Mouse (Mus musculus): ENCODE measurements around the gene Btnl10. TPM values are rescaled to one million over a fixed set of nuclear protein-coding genes. Genes with fewer than 3 reads are reported as not detected.

The Btnl10 gene
- polyA plus RNA-seq, 1 experiment, result 0.11 TPM

DNA sequence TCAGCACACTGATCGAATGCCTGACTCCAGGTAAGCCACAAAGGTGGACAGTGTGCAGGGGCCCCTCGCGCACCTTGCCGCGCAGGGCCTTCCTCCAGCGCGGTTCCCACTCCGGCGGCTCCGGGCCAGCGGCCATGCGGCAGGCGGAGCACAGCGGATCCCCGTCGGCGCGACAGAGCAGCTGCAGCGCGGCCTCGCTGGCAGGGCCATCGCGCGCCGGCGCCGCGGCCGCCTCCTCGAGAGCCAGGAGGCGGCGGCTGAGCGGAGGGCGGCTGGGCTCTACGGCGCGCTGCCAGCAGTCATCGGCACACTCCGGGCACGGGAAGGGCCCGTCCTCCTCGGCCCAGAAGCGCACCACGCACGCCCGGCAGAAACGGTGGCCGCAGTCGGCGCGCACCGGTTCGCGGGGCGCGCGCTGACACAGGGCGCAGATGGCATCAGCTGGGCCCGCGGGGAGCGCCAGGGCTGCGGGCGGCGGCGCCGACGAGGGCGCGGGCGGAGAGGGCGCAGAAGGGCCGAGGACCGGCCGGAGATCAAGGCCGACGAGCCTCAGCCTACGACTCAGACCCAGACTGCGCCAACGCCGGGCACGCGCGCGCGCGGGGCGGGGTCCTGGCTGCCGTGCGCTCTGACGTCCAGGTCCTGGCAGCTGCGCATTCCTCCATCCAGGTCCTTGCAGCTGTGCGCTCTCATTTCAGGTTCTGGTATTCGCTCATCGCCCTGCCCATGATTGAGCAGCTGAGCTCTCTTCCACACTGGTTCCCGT is 20.8 kb downstream of the Btnl10 start, which contains the start of gene Rnf187:
Rnf187 (minus strand) TSS at position 595 of the 766 bp plus-strand sequence.
- WGBS, result under 1% methylated on average over 94 of the region's 95 CpGs
- Histone ChIP-seq H3K27me3 (ENCODE audit: control insufficient read depth, insufficient read depth, low read length) (no peaks in the 10 kb centered on the region), H3K36me3 (ENCODE audit: control insufficient read depth, insufficient read depth, low read length) (peaks cover 11% of the 10 kb centered on the region), H3K4me1 (replicated peaks; ENCODE audit: control insufficient read depth, insufficient read depth, low read length) (peaks cover 14% of the 10 kb centered on the region), H3K4me3 (ENCODE audit: control insufficient read depth, insufficient read depth, low read length) (peak within 1 kb of the TSS; percentile 76), H3K27ac (ENCODE audit: control insufficient read depth, insufficient read depth, low read length) (no peak within 1 kb of the TSS)
- DNase-seq, result peak; percentile 92
- TF ChIP-seq POLR2A (IDR thresholded peaks at IDR 0.05; ENCODE audit: control insufficient read depth, extremely low read depth, insufficient read depth, low read length, poor library complexity) (peak; percentile 84), CTCF (IDR thresholded peaks at IDR 0.05; ENCODE audit: borderline replicate concordance, control insufficient read depth, extremely low read depth, insufficient read depth, low read length, poor library complexity) (0 out of 2 replicates have a peak, but pooled peaks have one; percentile 39)

DNA sequence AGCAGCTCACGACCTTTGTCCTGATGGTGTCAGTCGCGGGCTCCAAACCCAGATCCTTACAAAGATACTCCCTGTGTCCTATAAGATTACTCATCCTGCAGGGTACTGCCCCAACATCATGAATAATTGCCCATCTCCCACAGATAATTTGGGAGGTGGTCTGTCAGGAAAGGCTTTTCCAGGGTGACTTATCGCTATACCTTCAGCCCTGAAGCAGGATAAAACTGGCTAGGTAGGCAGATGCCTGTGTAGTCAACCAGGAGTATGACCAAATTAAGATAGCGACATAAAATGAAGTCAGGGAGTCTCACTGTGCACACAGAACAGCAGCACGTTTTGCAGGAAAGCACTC is 21.4 kb downstream of the Btnl10 start:
- Histone ChIP-seq H3K36me3 (ENCODE audit: control insufficient read depth, insufficient read depth, low read length) (peaks cover 5% of the 10 kb centered on the region), H3K4me3 (ENCODE audit: control insufficient read depth, insufficient read depth, low read length) (no peak overlapping the region), H3K27me3 (ENCODE audit: control insufficient read depth, insufficient read depth, low read length) (no peaks in the 10 kb centered on the region), H3K4me1 (replicated peaks; ENCODE audit: control insufficient read depth, insufficient read depth, low read length) (peaks cover 14% of the 10 kb centered on the region), H3K27ac (ENCODE audit: control insufficient read depth, insufficient read depth, low read length) (no peak overlapping the region)
- TF ChIP-seq CTCF (IDR thresholded peaks at IDR 0.05; ENCODE audit: borderline replicate concordance, control insufficient read depth, extremely low read depth, insufficient read depth, low read length, poor library complexity) (no peak), POLR2A (IDR thresholded peaks at IDR 0.05; ENCODE audit: control insufficient read depth, extremely low read depth, insufficient read depth, low read length, poor library complexity) (no peak)
- 28% methylated on average over 6 of the region's 6 CpGs for WGBS
- no peak for DNase-seq

DNA sequence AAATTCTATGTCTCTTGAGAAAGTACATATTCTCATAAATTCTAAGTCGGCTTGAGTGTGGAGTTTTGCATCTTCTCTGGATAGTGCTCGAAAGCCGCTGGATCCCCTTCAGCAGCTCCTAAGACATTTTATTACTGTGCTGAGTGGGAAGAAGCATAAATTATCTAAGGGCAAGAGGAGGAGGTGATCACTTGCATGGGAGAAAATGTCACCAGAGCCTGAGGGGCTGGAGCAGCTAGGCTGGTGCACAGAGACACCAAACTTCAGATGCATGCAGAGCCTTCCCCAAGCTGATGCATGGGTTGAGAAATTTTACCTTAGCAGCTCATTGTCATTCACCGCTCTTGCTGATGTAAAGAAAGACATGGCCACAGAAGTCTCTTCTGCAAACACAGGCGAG is 26.4 kb downstream of the Btnl10 start:
- TF ChIP-seq POLR2A (IDR thresholded peaks at IDR 0.05; ENCODE audit: control insufficient read depth, extremely low read depth, insufficient read depth, low read length, poor library complexity) (no peak), CTCF (IDR thresholded peaks at IDR 0.05; ENCODE audit: borderline replicate concordance, control insufficient read depth, extremely low read depth, insufficient read depth, low read length, poor library complexity) (no peak)
- Histone ChIP-seq H3K4me1 (replicated peaks; ENCODE audit: control insufficient read depth, insufficient read depth, low read length) (0 out of 2 replicates have a peak, but pooled peaks cover 1% of the 10 kb centered on the region), H3K36me3 (ENCODE audit: control insufficient read depth, insufficient read depth, low read length) (no peaks in the 10 kb centered on the region), H3K4me3 (ENCODE audit: control insufficient read depth, insufficient read depth, low read length) (no peak overlapping the region), H3K27me3 (ENCODE audit: control insufficient read depth, insufficient read depth, low read length) (no peaks in the 10 kb centered on the region), H3K27ac (ENCODE audit: control insufficient read depth, insufficient read depth, low read length) (no peak overlapping the region)
- 94% methylated on average over 5 of the region's 5 CpGs for WGBS
- DNase-seq, result no peak

DNA sequence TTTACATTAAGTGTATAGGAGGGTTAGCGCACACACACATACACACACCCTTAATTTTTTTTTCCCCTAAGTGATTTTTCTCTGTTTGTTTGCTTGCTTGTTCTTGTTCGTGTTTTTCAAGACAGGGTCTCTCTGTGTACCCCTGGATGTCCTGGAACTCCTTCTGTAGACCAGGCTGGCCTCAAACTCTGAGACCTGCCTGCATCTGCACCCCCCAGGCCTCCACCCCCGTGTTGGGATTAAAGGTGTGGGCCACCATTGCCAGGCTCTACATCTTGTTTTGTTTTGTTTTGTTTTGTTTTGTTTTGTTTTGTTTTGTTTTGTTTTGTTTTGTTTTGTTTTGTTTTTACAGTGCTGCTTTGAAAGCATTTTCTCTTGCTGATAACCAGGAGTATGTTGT is 29.6 kb downstream of the Btnl10 start:
- Histone ChIP-seq H3K4me1 (replicated peaks; ENCODE audit: control insufficient read depth, insufficient read depth, low read length) (0 out of 2 replicates have a peak, but pooled peaks cover 3% of the 10 kb centered on the region), H3K27me3 (ENCODE audit: control insufficient read depth, insufficient read depth, low read length) (no peaks in the 10 kb centered on the region), H3K27ac (ENCODE audit: control insufficient read depth, insufficient read depth, low read length) (no peak overlapping the region), H3K4me3 (ENCODE audit: control insufficient read depth, insufficient read depth, low read length) (no peak overlapping the region), H3K36me3 (ENCODE audit: control insufficient read depth, insufficient read depth, low read length) (no peaks in the 10 kb centered on the region)
- DNase-seq, result no peak
- no peak for TF ChIP-seq CTCF (IDR thresholded peaks at IDR 0.05; ENCODE audit: borderline replicate concordance, control insufficient read depth, extremely low read depth, insufficient read depth, low read length, poor library complexity)
- TF ChIP-seq POLR2A (IDR thresholded peaks at IDR 0.05; ENCODE audit: control insufficient read depth, extremely low read depth, insufficient read depth, low read length, poor library complexity), result no peak
- 91% methylated on average over 3 of the region's 3 CpGs for WGBS

- peak overlapping the region; percentile 15; the same call in 1 of the 2 replicates for H3K4me3 ChIP-seq (ENCODE audit: control insufficient read depth, insufficient read depth, low read length)
- TF ChIP-seq POLR2A (IDR thresholded peaks at IDR 0.05; ENCODE audit: control insufficient read depth, extremely low read depth, insufficient read depth, low read length, poor library complexity), result no peak
- TF ChIP-seq CTCF (IDR thresholded peaks at IDR 0.05; ENCODE audit: borderline replicate concordance, control insufficient read depth, extremely low read depth, insufficient read depth, low read length, poor library complexity), result no peak
- H3K27me3 ChIP-seq (ENCODE audit: control insufficient read depth, insufficient read depth, low read length), result no peaks in the 10 kb centered on the region
- H3K27ac ChIP-seq (ENCODE audit: control insufficient read depth, insufficient read depth, low read length), result peak overlapping the region; percentile 71
- peaks cover 3% of the 10 kb centered on the region; the same call in 1 of the 2 replicates for H3K4me1 ChIP-seq (replicated peaks; ENCODE audit: control insufficient read depth, insufficient read depth, low read length)
- H3K36me3 ChIP-seq (ENCODE audit: control insufficient read depth, insufficient read depth, low read length), result no peaks in the 10 kb centered on the region
- DNase-seq, result peak; percentile 59
- WGBS, result 26% methylated on average over 23 of the region's 23 CpGs
Measured at GRCm38 (mm10) chr11:58947798-58948528, 30.3 kb downstream of the Btnl10 start.
